Mouse (Mus musculus): ENCODE results near the gene Lrrfip1. TPM values are rescaled to one million over a fixed set of nuclear protein-coding genes. Genes with fewer than 3 reads are reported as not detected.
A peak's percentile ranks its signal among the peaks of the same experiment; 100 is the strongest.

Gene Lrrfip1
- polyA plus RNA-seq, 1 experiment from 2014 or later, result 156 TPM

DNA sequence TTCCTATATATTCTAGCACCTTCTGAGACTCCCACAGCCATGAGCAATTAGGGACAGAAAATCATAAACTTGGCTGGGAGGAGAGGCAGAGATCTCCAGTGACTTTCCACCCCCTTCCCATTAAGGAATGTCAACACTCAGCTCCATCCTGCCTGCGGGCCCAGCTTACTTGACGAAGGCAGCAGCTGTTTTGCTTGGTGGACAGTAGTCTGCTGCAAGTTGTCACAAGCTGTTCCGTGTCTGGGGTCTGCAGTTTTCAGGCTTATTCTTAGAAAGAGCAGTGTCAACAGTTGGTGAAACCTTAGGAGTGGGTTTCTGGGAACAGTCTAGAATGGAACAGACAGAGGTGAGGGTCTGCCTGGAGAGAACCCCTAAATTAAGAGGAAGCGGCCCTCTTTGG is 62.6 kb downstream of the Lrrfip1 start:
- H3K36me3 ChIP-seq (ENCODE audit: control insufficient read depth, insufficient read depth), result no peaks in the 10 kb centered on the region
- no peak overlapping the region for H3K4me2 ChIP-seq (ENCODE audit: low read depth, low read length)
- no peak overlapping the region for H3K4me3 ChIP-seq (ENCODE audit: low read length)
- no peaks in the 10 kb centered on the region for H3K9me3 ChIP-seq (replicated peaks; ENCODE audit: control insufficient read depth, low read length)
- H3K27me3 ChIP-seq (ENCODE audit: control insufficient read depth, insufficient read depth, low read length), result no peaks in the 10 kb centered on the region
- WGBS, result 34% methylated on average over 4 of the region's 4 CpGs
- peak overlapping the region; percentile 54 for H3K27ac ChIP-seq (ENCODE audit: low read length)
- H3K4me1 ChIP-seq (ENCODE audit: control insufficient read depth, insufficient read depth, low read length), result peaks cover 94% of the 10 kb centered on the region
- ATAC-seq (replicated peaks; ENCODE audit: extremely low read depth, insufficient read depth, low FRiP score), result no peak
- H3K9ac ChIP-seq (ENCODE audit: low read length), result no peak overlapping the region

GRCm38 (mm10) chr1:91062363-91062762 is 63.8 kb downstream of the Lrrfip1 start:
- Histone ChIP-seq H3K9me3 (replicated peaks; ENCODE audit: control insufficient read depth, low read length) (no peaks in the 10 kb centered on the region), H3K4me1 (ENCODE audit: control insufficient read depth, insufficient read depth, low read length) (peaks cover 92% of the 10 kb centered on the region), H3K4me2 (ENCODE audit: low read depth, low read length) (0 out of 2 replicates have a peak overlapping the region, but pooled peaks have one; percentile 5), H3K36me3 (ENCODE audit: control insufficient read depth, insufficient read depth) (no peaks in the 10 kb centered on the region), H3K4me3 (ENCODE audit: low read length) (no peak overlapping the region), H3K9ac (ENCODE audit: low read length) (peak overlapping the region; percentile 28; the same call in 1 of the 2 replicates), H3K27ac (ENCODE audit: low read length) (peak overlapping the region; percentile 54), H3K27me3 (ENCODE audit: control insufficient read depth, insufficient read depth, low read length) (no peaks in the 10 kb centered on the region)
- peak; percentile 50 for ATAC-seq (replicated peaks; ENCODE audit: extremely low read depth, insufficient read depth, low FRiP score)
- 21% methylated on average over 5 of the region's 5 CpGs for WGBS

- 90% methylated on average over 2 of the region's 2 CpGs for WGBS
- Histone ChIP-seq H3K9me3 (replicated peaks; ENCODE audit: control insufficient read depth, low read length) (no peaks in the 10 kb centered on the region), H3K27me3 (ENCODE audit: control insufficient read depth, insufficient read depth, low read length) (no peaks in the 10 kb centered on the region), H3K4me2 (ENCODE audit: low read depth, low read length) (no peak overlapping the region), H3K9ac (ENCODE audit: low read length) (no peak overlapping the region), H3K4me1 (ENCODE audit: control insufficient read depth, insufficient read depth, low read length) (peaks cover 94% of the 10 kb centered on the region), H3K4me3 (ENCODE audit: low read length) (no peak overlapping the region), H3K27ac (ENCODE audit: low read length) (peak overlapping the region; percentile 84), H3K36me3 (ENCODE audit: control insufficient read depth, insufficient read depth) (no peaks in the 10 kb centered on the region)
- no peak for ATAC-seq (replicated peaks; ENCODE audit: extremely low read depth, insufficient read depth, low FRiP score)
Measured at GRCm38 (mm10) chr1:91064053-91064452, 65.5 kb downstream of the Lrrfip1 start.

DNA sequence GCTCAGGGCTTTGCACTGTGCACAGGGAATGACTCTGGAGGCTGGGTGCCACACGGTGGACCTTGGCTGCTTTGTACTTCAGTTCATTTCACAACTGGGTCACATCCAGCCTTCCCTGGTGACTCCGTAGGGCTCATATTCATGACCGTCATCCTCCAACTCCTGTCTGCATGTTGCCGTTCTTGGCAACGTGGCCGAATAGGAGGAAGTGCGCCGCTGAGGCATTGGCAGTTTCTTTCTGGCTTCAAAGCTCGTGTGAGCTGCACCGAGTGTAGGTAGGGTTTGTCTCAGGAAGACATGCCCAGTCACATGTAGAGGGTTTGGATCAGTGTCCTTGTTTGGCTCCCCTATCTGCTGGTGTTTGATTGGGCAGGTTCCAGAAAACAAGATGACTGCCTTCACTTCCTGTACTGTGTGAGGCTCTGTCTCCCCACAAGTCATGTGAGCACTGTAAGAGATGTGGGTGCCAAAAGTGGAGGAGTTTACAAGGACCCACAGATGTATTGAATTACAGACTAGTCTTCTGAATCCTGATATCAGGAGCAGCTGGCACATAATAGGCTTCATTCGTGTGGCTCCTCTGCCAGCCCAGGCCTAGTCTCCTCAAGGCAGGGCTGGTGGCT is 66.5 kb downstream of the Lrrfip1 start:
- peaks cover 92% of the 10 kb centered on the region for H3K4me1 ChIP-seq (ENCODE audit: control insufficient read depth, insufficient read depth, low read length)

GRCm38 (mm10) chr1:91066061-91066460 is 67.5 kb downstream of the Lrrfip1 start:
- H3K4me3 ChIP-seq (ENCODE audit: low read length), result no peak overlapping the region
- no peak overlapping the region for H3K4me2 ChIP-seq (ENCODE audit: low read depth, low read length)
- peak overlapping the region; percentile 32 for H3K9ac ChIP-seq (ENCODE audit: low read length)
- H3K36me3 ChIP-seq (ENCODE audit: control insufficient read depth, insufficient read depth), result 0 out of 2 replicates have a peak, but pooled peaks cover 5% of the 10 kb centered on the region
- H3K9me3 ChIP-seq (replicated peaks; ENCODE audit: control insufficient read depth, low read length), result no peaks in the 10 kb centered on the region
- 47% methylated on average over 6 of the region's 6 CpGs for whole genome bisulfite sequencing
- H3K27me3 ChIP-seq (ENCODE audit: control insufficient read depth, insufficient read depth, low read length), result no peaks in the 10 kb centered on the region
- peak overlapping the region; percentile 84 for H3K27ac ChIP-seq (ENCODE audit: low read length)
- H3K4me1 ChIP-seq (ENCODE audit: control insufficient read depth, insufficient read depth, low read length), result peaks cover 91% of the 10 kb centered on the region
- ATAC-seq (replicated peaks; ENCODE audit: extremely low read depth, insufficient read depth, low FRiP score), result no peak

More for the DNA sequence above, 66.5 kb downstream of the Lrrfip1 start:
- Histone ChIP-seq H3K4me3 (ENCODE audit: low read length) (no peak overlapping the region), H3K9ac (ENCODE audit: low read length) (peak overlapping the region; percentile 32), H3K9me3 (replicated peaks; ENCODE audit: control insufficient read depth, low read length) (no peaks in the 10 kb centered on the region), H3K36me3 (ENCODE audit: control insufficient read depth, insufficient read depth) (no peaks in the 10 kb centered on the region), H3K4me2 (ENCODE audit: low read depth, low read length) (peak overlapping the region; percentile 1), H3K27me3 (ENCODE audit: control insufficient read depth, insufficient read depth, low read length) (no peaks in the 10 kb centered on the region), H3K27ac (ENCODE audit: low read length) (peak overlapping the region; percentile 84)
- 47% methylated on average over 11 of the region's 11 CpGs for WGBS
- ATAC-seq (replicated peaks; ENCODE audit: extremely low read depth, insufficient read depth, low FRiP score), result peak; percentile 78

DNA sequence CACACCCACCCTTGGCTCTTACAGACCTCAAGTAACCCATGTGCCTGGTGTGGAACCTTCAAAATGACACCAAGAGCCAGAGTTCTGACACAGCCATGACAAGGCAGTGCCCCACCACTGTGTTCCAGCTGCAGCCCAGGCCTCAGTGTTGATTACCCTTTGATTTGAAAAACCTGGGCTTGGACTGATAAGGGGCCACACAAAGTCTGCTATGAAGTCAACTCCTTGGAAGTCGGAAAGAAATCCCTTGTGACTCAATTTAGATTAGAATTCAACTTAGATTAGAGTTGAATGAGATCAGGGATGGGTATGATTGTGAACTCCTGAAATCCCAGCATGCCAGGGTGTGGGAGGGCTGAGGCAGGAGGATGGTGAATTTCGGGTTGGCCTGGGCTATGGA is 68.1 kb downstream of the Lrrfip1 start:
- Histone ChIP-seq H3K9me3 (replicated peaks; ENCODE audit: control insufficient read depth, low read length) (no peaks in the 10 kb centered on the region), H3K4me3 (ENCODE audit: low read length) (no peak overlapping the region), H3K4me2 (ENCODE audit: low read depth, low read length) (no peak overlapping the region), H3K27me3 (ENCODE audit: control insufficient read depth, insufficient read depth, low read length) (no peaks in the 10 kb centered on the region), H3K27ac (ENCODE audit: low read length) (peak overlapping the region; percentile 38; the same call in 1 of the 2 replicates), H3K9ac (ENCODE audit: low read length) (no peak overlapping the region), H3K36me3 (ENCODE audit: control insufficient read depth, insufficient read depth) (0 out of 2 replicates have a peak, but pooled peaks cover 5% of the 10 kb centered on the region), H3K4me1 (ENCODE audit: control insufficient read depth, insufficient read depth, low read length) (peaks cover 91% of the 10 kb centered on the region)
- no peak for ATAC-seq (replicated peaks; ENCODE audit: extremely low read depth, insufficient read depth, low FRiP score)
- WGBS, result 37% methylated on average over 2 of the region's 2 CpGs

GRCm38 (mm10) chr1:91067716-91068115 is 69.2 kb downstream of the Lrrfip1 start:
- no peak overlapping the region for H3K4me3 ChIP-seq (ENCODE audit: low read length)
- peaks cover 88% of the 10 kb centered on the region for H3K4me1 ChIP-seq (ENCODE audit: control insufficient read depth, insufficient read depth, low read length)
- H3K4me2 ChIP-seq (ENCODE audit: low read depth, low read length), result no peak overlapping the region
- H3K9me3 ChIP-seq (replicated peaks; ENCODE audit: control insufficient read depth, low read length), result no peaks in the 10 kb centered on the region
- 0 out of 2 replicates have a peak, but pooled peaks cover 5% of the 10 kb centered on the region for H3K36me3 ChIP-seq (ENCODE audit: control insufficient read depth, insufficient read depth)
- H3K27me3 ChIP-seq (ENCODE audit: control insufficient read depth, insufficient read depth, low read length), result no peaks in the 10 kb centered on the region
- 0 out of 2 replicates have a peak overlapping the region, but pooled peaks have one; percentile 11 for H3K9ac ChIP-seq (ENCODE audit: low read length)
- 45% methylated on average over 6 of the region's 6 CpGs for WGBS
- H3K27ac ChIP-seq (ENCODE audit: low read length), result peak overlapping the region; percentile 72
- no peak for ATAC-seq (replicated peaks; ENCODE audit: extremely low read depth, insufficient read depth, low FRiP score)

DNA sequence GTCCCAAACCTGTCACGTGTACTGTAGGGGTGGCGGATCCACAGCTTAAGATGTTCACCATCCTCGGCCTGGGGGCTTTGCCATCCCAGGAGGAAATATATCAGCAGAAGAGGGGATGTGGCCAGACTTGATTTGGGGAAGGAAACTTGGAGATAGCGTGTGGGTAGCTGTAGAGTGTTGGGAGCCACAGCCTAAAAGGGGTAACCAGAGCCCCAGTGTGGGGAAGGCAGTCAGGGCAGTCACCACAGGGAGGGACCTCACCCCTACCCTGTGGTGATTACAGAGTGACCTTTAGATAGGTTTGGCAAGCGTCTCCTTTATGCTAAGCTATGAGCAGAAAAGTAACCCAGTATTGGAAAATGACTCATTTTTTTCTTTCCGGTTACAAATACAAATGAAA is 71.0 kb downstream of the Lrrfip1 start:
- peak overlapping the region; percentile 95 for H3K27ac ChIP-seq (ENCODE audit: low read length)
- 0 out of 2 replicates have a peak overlapping the region, but pooled peaks have one; percentile 0 for H3K9ac ChIP-seq (ENCODE audit: low read length)
- H3K4me2 ChIP-seq (ENCODE audit: low read depth, low read length), result no peak overlapping the region
- H3K4me1 ChIP-seq (ENCODE audit: control insufficient read depth, insufficient read depth, low read length), result peaks cover 80% of the 10 kb centered on the region
- WGBS, result 62% methylated on average over 6 of the region's 6 CpGs
- no peak overlapping the region for H3K4me3 ChIP-seq (ENCODE audit: low read length)
- ATAC-seq (replicated peaks; ENCODE audit: extremely low read depth, insufficient read depth, low FRiP score), result no peak
- H3K36me3 ChIP-seq (ENCODE audit: control insufficient read depth, insufficient read depth), result 0 out of 2 replicates have a peak, but pooled peaks cover 5% of the 10 kb centered on the region
- no peaks in the 10 kb centered on the region for H3K27me3 ChIP-seq (ENCODE audit: control insufficient read depth, insufficient read depth, low read length)
- no peaks in the 10 kb centered on the region for H3K9me3 ChIP-seq (replicated peaks; ENCODE audit: control insufficient read depth, low read length)

DNA sequence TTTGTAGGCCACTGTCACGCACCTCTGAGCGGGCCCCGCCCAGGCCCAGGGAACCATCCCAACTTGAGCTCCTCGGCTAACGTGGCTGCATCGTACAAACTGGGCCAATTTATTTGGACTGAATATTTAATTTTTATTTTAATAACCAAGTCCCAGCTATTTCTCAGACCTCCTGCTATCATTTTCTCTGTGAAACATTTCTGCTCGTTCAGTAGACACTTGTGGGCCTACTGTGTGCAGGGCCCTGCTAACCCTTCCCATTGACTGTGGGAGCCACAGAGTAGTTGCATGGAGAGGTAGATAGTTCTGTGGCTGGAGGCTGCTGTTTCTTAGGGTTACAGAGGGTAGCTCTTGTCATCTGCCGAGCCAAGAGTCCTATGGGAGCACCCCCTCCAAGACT is 72.0 kb downstream of the Lrrfip1 start:
- Histone ChIP-seq H3K9ac (ENCODE audit: low read length) (peak overlapping the region; percentile 57), H3K36me3 (ENCODE audit: control insufficient read depth, insufficient read depth) (0 out of 2 replicates have a peak, but pooled peaks cover 8% of the 10 kb centered on the region), H3K27me3 (ENCODE audit: control insufficient read depth, insufficient read depth, low read length) (no peaks in the 10 kb centered on the region), H3K27ac (ENCODE audit: low read length) (peak overlapping the region; percentile 95), H3K4me2 (ENCODE audit: low read depth, low read length) (no peak overlapping the region), H3K9me3 (replicated peaks; ENCODE audit: control insufficient read depth, low read length) (no peaks in the 10 kb centered on the region), H3K4me3 (ENCODE audit: low read length) (no peak overlapping the region), H3K4me1 (ENCODE audit: control insufficient read depth, insufficient read depth, low read length) (peaks cover 74% of the 10 kb centered on the region)
- WGBS, result 89% methylated on average over 8 of the region's 8 CpGs
- no peak for ATAC-seq (replicated peaks; ENCODE audit: extremely low read depth, insufficient read depth, low FRiP score)
